Mouse (Mus musculus): ENCODE data around the gene Ano9.

Gene Ano9

GRCm38 (mm10) chr7:141117636-141118035 lies at the start of gene Ano9:
Ano9 (minus strand) TSS chr7:141117806.
- DNase-seq = peak; percentile 76

GRCm38 (mm10) chr7:141164850-141165249 lies 47.2 kb upstream of the Ano9 start:
- no peak for DNase-seq

- DNase-seq = no peak
These were observed 46.8 kb upstream of the Ano9 start for GRCm38 (mm10) chr7:141164397-141164796.

GRCm38 (mm10) chr7:141155362-141155761 lies 37.8 kb upstream of the Ano9 start:
- no peak for DNase-seq

- DNase-seq = no peak
These were observed 31.0 kb upstream of the Ano9 start for GRCm38 (mm10) chr7:141148639-141149038.

- DNase-seq = no peak
These were observed 29.4 kb upstream of the Ano9 start for GRCm38 (mm10) chr7:141147044-141147443.

- no peak for DNase-seq
These were observed 28.5 kb upstream of the Ano9 start for GRCm38 (mm10) chr7:141146043-141146595.

GRCm38 (mm10) chr7:141145403-141145802 lies 27.8 kb upstream of the Ano9 start:
- no peak for DNase-seq

GRCm38 (mm10) chr7:141144650-141145049 lies 27.0 kb upstream of the Ano9 start:
- no peak for DNase-seq

- no peak for DNase-seq
These were observed 26.3 kb upstream of the Ano9 start for GRCm38 (mm10) chr7:141143861-141144260.

- peak; percentile 44 for DNase-seq
These were observed 25.5 kb upstream of the Ano9 start for GRCm38 (mm10) chr7:141143112-141143511.

- DNase-seq = no peak
These were observed 23.7 kb upstream of the Ano9 start for GRCm38 (mm10) chr7:141141326-141141725.

GRCm38 (mm10) chr7:141131904-141132755 lies 14.5 kb upstream of the Ano9 start:
- DNase-seq = peak; percentile 29

- peak; percentile 92 for DNase-seq
These were observed 13.6 kb upstream of the Ano9 start for GRCm38 (mm10) chr7:141131024-141131820.

GRCm38 (mm10) chr7:141123517-141123856 lies 5.9 kb upstream of the Ano9 start:
- DNase-seq = no peak

GRCm38 (mm10) chr7:141122689-141123516 lies 5.3 kb upstream of the Ano9 start:
- DNase-seq = peak; percentile 98

- DNase-seq = peak; percentile 68
These were observed 4.6 kb upstream of the Ano9 start, which contains the start of gene Ptdss2 for GRCm38 (mm10) chr7:141122245-141122644. Ptdss2 (plus strand) TSS chr7:141122382.

- DNase-seq = peak; percentile 77
These were observed 3.5 kb upstream of the Ano9 start for GRCm38 (mm10) chr7:141121051-141121531.

- DNase-seq = no peak
These were observed 3.0 kb upstream of the Ano9 start for GRCm38 (mm10) chr7:141120605-141121004.

- DNase-seq = no peak
These were observed 1.9 kb upstream of the Ano9 start for GRCm38 (mm10) chr7:141119487-141119886.

- DNase-seq = no peak
These were observed 1.7 kb downstream of the Ano9 start for GRCm38 (mm10) chr7:141115874-141116273.

GRCm38 (mm10) chr7:141103161-141103560 lies 14.4 kb downstream of the Ano9 start:
- DNase-seq = no peak

Data from kidney, adult 18-20 months (tissue).